Mouse (Mus musculus): ENCODE measurements around the gene Ugt1a8.

The Ugt1a8 gene

GRCm38 (mm10) chr1:88260114-88260513, 172.5 kb downstream of the Ugt1a8 start:
- no peak for DNase-seq (ENCODE audit: low spot score)

GRCm38 (mm10) chr1:88260604-88261377, 173.2 kb downstream of the Ugt1a8 start:
- DNase-seq (ENCODE audit: low spot score), result no peak

- no peak for DNase-seq (ENCODE audit: low spot score)
Observed at GRCm38 (mm10) chr1:88261706-88262105, 174.1 kb downstream of the Ugt1a8 start.

- DNase-seq (ENCODE audit: low spot score), result no peak
Observed at GRCm38 (mm10) chr1:88262255-88262654, 174.6 kb downstream of the Ugt1a8 start.

GRCm38 (mm10) chr1:88262961-88263360, 175.3 kb downstream of the Ugt1a8 start:
- no peak for DNase-seq (ENCODE audit: low spot score)

GRCm38 (mm10) chr1:88263778-88264177, 176.2 kb downstream of the Ugt1a8 start:
- no peak for DNase-seq (ENCODE audit: low spot score)

- no peak for DNase-seq (ENCODE audit: low spot score)
Observed at GRCm38 (mm10) chr1:88264237-88264868, 176.7 kb downstream of the Ugt1a8 start.

GRCm38 (mm10) chr1:88264869-88265240, 177.2 kb downstream of the Ugt1a8 start:
- DNase-seq (ENCODE audit: low spot score), result no peak

- DNase-seq (ENCODE audit: low spot score), result no peak
Observed at GRCm38 (mm10) chr1:88266123-88266522, 178.5 kb downstream of the Ugt1a8 start.

- no peak for DNase-seq (ENCODE audit: low spot score)
Observed at GRCm38 (mm10) chr1:88267489-88267888, 179.9 kb downstream of the Ugt1a8 start.

- no peak for DNase-seq (ENCODE audit: low spot score)
Observed at GRCm38 (mm10) chr1:88268070-88268469, 180.5 kb downstream of the Ugt1a8 start.

All from layer of hippocampus, adult 11-12 months (tissue).